Mouse (Mus musculus): ENCODE measurements around the gene Cyp1a2. TPM values are rescaled to one million over a fixed set of nuclear protein-coding genes. Genes with fewer than 3 reads are reported as not detected.

The Cyp1a2 gene
- polyA plus RNA-seq, 2 experiments: not detected

- under 1% methylated on average over 23 of the region's 23 CpGs for WGBS
- 0 out of 2 replicates have a peak, but pooled peaks cover 3% of the 10 kb centered on the region for H3K9me3 ChIP-seq (ENCODE audit: control insufficient read depth, low read length)
- ATAC-seq (ENCODE audit: low FRiP score, low read depth) (peak; percentile 97), DNase-seq (ENCODE audit: low spot score) (peak; percentile 89)
- no peaks in the 10 kb centered on the region for H3K27me3 ChIP-seq (ENCODE audit: control insufficient read depth, insufficient read depth, low read length)
- H3K4me1 ChIP-seq (ENCODE audit: control insufficient read depth, insufficient read depth, low read length): peaks cover 8% of the 10 kb centered on the region
- peak within 1 kb of the TSS; percentile 88 for H3K9ac ChIP-seq (ENCODE audit: low read depth, low read length, severe bottlenecking)
- H3K36me3 ChIP-seq (ENCODE audit: control insufficient read depth, insufficient read depth, low read length): peaks cover 3% of the 10 kb centered on the region
- H3K4me2 ChIP-seq (replicated peaks; ENCODE audit: low read depth, low read length, severe bottlenecking): peak within 1 kb of the TSS; percentile 82
- H3K27ac ChIP-seq (replicated peaks; ENCODE audit: low read depth, low read length): peak within 1 kb of the TSS; percentile 72
- peak within 1 kb of the TSS; percentile 72 for H3K4me3 ChIP-seq (replicated peaks; ENCODE audit: low read length)
- peak; percentile 82; the same call in 1 of the 2 replicates for TF ChIP-seq POLR2A (IDR thresholded peaks at IDR 0.05; ENCODE audit: borderline replicate concordance, extremely low read depth, insufficient read depth, insufficient read length)
Observed at GRCm38 (mm10) chr9:57708068-57708719, 24.7 kb upstream of the Cyp1a2 start, which contains the start of gene Edc3. Edc3 (plus strand) TSS chr9:57708540.

- TF ChIP-seq POLR2A (IDR thresholded peaks at IDR 0.05; ENCODE audit: borderline replicate concordance, extremely low read depth, insufficient read depth, insufficient read length): no peak
- no peak for ATAC-seq (ENCODE audit: low FRiP score, low read depth)
- 79% methylated on average over 3 of the region's 3 CpGs for WGBS
Observed at GRCm38 (mm10) chr9:57706496-57706895, 23.0 kb upstream of the Cyp1a2 start.

GRCm38 (mm10) chr9:57698466-57699150, 15.1 kb upstream of the Cyp1a2 start:
- no peaks in the 10 kb centered on the region for H3K9me3 ChIP-seq (ENCODE audit: control insufficient read depth, low read length)
- no peak overlapping the region for H3K9ac ChIP-seq (ENCODE audit: low read depth, low read length, severe bottlenecking)
- no peak overlapping the region for H3K4me3 ChIP-seq (replicated peaks; ENCODE audit: low read length)
- no peaks in the 10 kb centered on the region for H3K36me3 ChIP-seq (ENCODE audit: control insufficient read depth, insufficient read depth, low read length)
- no peak for TF ChIP-seq POLR2A (IDR thresholded peaks at IDR 0.05; ENCODE audit: borderline replicate concordance, extremely low read depth, insufficient read depth, insufficient read length)
- WGBS: 79% methylated on average over 1 of the region's 1 CpGs
- peaks cover 7% of the 10 kb centered on the region; the same call in 1 of the 2 replicates for H3K4me1 ChIP-seq (ENCODE audit: control insufficient read depth, insufficient read depth, low read length)
- no peak overlapping the region for H3K27ac ChIP-seq (replicated peaks; ENCODE audit: low read depth, low read length)
- ATAC-seq (ENCODE audit: low FRiP score, low read depth) (no peak), DNase-seq (ENCODE audit: low spot score) (peak; percentile 30)
- peaks cover 34% of the 10 kb centered on the region for H3K27me3 ChIP-seq (ENCODE audit: control insufficient read depth, insufficient read depth, low read length)
- no peak overlapping the region for H3K4me2 ChIP-seq (replicated peaks; ENCODE audit: low read depth, low read length, severe bottlenecking)

More at GRCm38 (mm10) chr9:57706496-57706895, 23.0 kb upstream of the Cyp1a2 start:
- H3K4me1 ChIP-seq (ENCODE audit: control insufficient read depth, insufficient read depth, low read length): peaks cover 8% of the 10 kb centered on the region
- H3K36me3 ChIP-seq (ENCODE audit: control insufficient read depth, insufficient read depth, low read length): no peaks in the 10 kb centered on the region
- no peak overlapping the region for H3K4me3 ChIP-seq (replicated peaks; ENCODE audit: low read length)
- no peaks in the 10 kb centered on the region for H3K27me3 ChIP-seq (ENCODE audit: control insufficient read depth, insufficient read depth, low read length)
- DNase-seq (ENCODE audit: low spot score): no peak
- H3K9ac ChIP-seq (ENCODE audit: low read depth, low read length, severe bottlenecking): no peak overlapping the region
- no peak overlapping the region for H3K4me2 ChIP-seq (replicated peaks; ENCODE audit: low read depth, low read length, severe bottlenecking)
- H3K27ac ChIP-seq (replicated peaks; ENCODE audit: low read depth, low read length): no peak overlapping the region
- H3K9me3 ChIP-seq (ENCODE audit: control insufficient read depth, low read length): no peaks in the 10 kb centered on the region

GRCm38 (mm10) chr9:57697380-57697779, 13.9 kb upstream of the Cyp1a2 start:
- no peak for TF ChIP-seq POLR2A (IDR thresholded peaks at IDR 0.05; ENCODE audit: borderline replicate concordance, extremely low read depth, insufficient read depth, insufficient read length)
- Histone ChIP-seq H3K4me1 (ENCODE audit: control insufficient read depth, insufficient read depth, low read length) (peaks cover 7% of the 10 kb centered on the region; the same call in 1 of the 2 replicates), H3K9me3 (ENCODE audit: control insufficient read depth, low read length) (no peaks in the 10 kb centered on the region), H3K4me3 (replicated peaks; ENCODE audit: low read length) (no peak overlapping the region), H3K27ac (replicated peaks; ENCODE audit: low read depth, low read length) (no peak overlapping the region), H3K4me2 (replicated peaks; ENCODE audit: low read depth, low read length, severe bottlenecking) (no peak overlapping the region), H3K9ac (ENCODE audit: low read depth, low read length, severe bottlenecking) (no peak overlapping the region), H3K36me3 (ENCODE audit: control insufficient read depth, insufficient read depth, low read length) (no peaks in the 10 kb centered on the region), H3K27me3 (ENCODE audit: control insufficient read depth, insufficient read depth, low read length) (peaks cover 34% of the 10 kb centered on the region)
- ATAC-seq (ENCODE audit: low FRiP score, low read depth) (no peak), DNase-seq (ENCODE audit: low spot score) (no peak)
- 13% methylated on average over 4 of the region's 4 CpGs for WGBS

- Histone ChIP-seq H3K4me3 (replicated peaks; ENCODE audit: low read length) (peak overlapping the region; percentile 36), H3K36me3 (ENCODE audit: control insufficient read depth, insufficient read depth, low read length) (no peaks in the 10 kb centered on the region), H3K9me3 (ENCODE audit: control insufficient read depth, low read length) (no peaks in the 10 kb centered on the region), H3K4me1 (ENCODE audit: control insufficient read depth, insufficient read depth, low read length) (peaks cover 7% of the 10 kb centered on the region; the same call in 1 of the 2 replicates), H3K27ac (replicated peaks; ENCODE audit: low read depth, low read length) (no peak overlapping the region), H3K9ac (ENCODE audit: low read depth, low read length, severe bottlenecking) (peak overlapping the region; percentile 50), H3K27me3 (ENCODE audit: control insufficient read depth, insufficient read depth, low read length) (peaks cover 34% of the 10 kb centered on the region), H3K4me2 (replicated peaks; ENCODE audit: low read depth, low read length, severe bottlenecking) (peak overlapping the region; percentile 62)
- 3% methylated on average over 41 of the region's 42 CpGs for WGBS
- DNase-seq (ENCODE audit: low spot score): no peak
- no peak for ATAC-seq (ENCODE audit: low FRiP score, low read depth)
- no peak for TF ChIP-seq POLR2A (IDR thresholded peaks at IDR 0.05; ENCODE audit: borderline replicate concordance, extremely low read depth, insufficient read depth, insufficient read length)
Observed at GRCm38 (mm10) chr9:57696380-57697285, 13.1 kb upstream of the Cyp1a2 start.

Measured in limb, embryonic 14.5 days (tissue).